Mouse (Mus musculus) layer of hippocampus, postnatal 25 days (tissue): ENCODE measurements at regions not wholly inside any gene's neighbourhood (a gene's known extent, or its start where the extent isn't known, plus 50 kb on each side); places are given as distances from the start of the nearest gene placed in this dataset.
A peak's percentile ranks its signal among the peaks of the same experiment; 100 is the strongest.

Source experiments
- DNase-seq, 2 experiments: peaks; one replicate each; pipeline ENCODE4 v3.0.0; 2022; ENCODE audit warnings: mixed read lengths in 2 of 2, low spot score in 1 of 2; ENCODE audit errors: extremely low spot score in 1 of 2

- peak; percentile 39 to 81 for DNase-seq
These were observed 108.4 kb upstream of the Spata13 start for GRCm38 (mm10) chr14:60525284-60525962.

GRCm38 (mm10) chr14:60525979-60526378, 107.8 kb upstream of the Spata13 start:
- no peak for DNase-seq

GRCm38 (mm10) chr14:60526832-60527231, 107.0 kb upstream of the Spata13 start:
- DNase-seq, result no peak

DNA sequence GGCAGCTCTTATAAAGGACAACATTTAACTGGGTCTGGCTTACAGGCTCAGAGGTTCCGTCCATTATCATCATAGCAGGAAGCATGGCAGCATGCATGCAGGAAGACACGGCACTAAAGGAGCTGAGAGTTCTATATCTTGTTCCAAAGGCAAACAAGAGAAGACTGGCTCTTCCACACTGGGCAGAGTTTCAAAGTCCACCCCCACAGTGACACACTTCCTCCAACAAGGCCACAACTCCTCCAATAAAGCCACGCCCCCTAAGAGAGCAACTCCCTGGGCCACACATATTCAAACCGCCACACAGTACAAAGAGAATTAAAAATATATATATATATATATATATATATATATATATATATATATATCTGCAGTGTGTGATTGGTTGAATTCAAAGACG, 105.8 kb upstream of the Spata13 start:
- DNase-seq, result no peak

DNA sequence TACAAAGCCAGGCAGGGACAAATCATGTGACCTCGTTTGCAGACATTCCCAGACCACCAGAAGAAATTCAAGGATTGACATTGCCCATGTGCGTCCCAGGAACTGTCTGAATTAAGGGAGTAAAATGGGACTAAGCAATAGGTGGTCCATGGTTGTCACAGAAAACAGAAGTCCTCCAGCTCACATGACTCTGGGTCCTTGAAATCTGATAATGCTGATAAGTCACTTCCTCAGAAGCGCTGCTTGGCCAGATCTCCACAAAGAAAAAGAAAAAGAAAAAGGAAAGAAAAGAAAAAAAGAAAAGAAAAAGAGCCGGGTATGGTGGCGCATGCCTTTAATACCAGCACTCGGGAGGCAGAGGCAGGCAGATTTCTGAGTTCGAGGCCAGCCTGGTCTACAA, 105.3 kb upstream of the Spata13 start:
- DNase-seq, result no peak

DNA sequence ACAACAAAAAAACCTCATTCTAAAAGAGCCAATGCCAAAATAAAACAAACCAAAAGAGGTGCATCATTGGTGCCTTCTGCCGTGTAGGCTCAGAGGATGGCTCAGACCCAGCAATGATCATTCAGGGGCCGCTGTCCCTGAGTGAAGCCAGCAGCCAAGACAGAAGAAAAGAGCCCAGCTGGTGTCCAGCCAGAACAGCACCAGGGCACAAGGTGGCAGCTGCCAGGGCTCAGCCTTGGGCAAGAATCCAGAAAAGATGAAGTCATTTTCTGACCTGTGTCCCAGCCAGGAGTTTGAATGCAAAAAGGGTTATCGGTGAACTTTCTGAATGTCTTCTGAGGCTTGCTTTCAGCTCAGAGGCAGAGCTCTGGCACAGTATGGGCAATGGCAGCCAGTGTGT, 104.8 kb upstream of the Spata13 start:
- DNase-seq, result peak in 1 of 2 experiments; percentile 20

- no peak for DNase-seq
These were observed 104.0 kb upstream of the Spata13 start for GRCm38 (mm10) chr14:60529646-60530347.

DNA sequence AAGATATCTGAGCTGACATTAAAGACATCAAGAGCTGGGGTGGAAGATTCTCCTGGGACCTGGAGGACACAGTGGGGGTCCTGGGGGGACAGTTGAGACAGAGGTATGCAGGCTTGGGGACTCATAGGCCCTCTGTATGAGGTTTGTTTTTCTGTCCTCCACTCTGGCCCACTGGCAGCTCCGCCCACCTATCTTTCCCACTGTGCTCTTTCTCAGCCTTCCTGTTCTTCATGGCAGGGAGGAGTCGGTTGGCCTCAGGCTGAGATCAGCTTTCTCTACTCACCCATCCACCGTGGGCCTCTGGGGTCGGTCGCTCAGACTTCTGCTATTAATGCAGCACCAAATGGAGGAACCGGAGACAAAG, 103.5 kb upstream of the Spata13 start:
- DNase-seq, result no peak

DNA sequence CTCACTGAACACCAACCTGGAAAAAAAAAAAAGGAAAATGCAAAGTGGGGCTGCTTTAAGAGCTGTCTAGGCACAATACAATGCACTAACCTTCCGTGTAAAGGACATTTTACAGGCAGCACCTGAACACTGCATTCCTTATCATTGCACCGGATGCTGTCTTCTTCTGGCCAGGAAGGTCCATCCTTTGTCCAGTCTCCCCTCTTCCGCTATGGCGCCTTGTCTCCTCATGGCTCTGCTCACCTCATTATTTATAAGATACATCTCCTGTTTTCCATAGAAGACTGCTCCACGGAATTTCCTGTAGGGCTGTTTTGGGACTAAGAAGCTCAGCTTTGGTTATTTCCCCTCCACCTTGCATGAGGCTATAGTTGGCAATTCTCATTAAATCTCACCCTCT, 102.8 kb upstream of the Spata13 start:
- DNase-seq, result no peak

DNA sequence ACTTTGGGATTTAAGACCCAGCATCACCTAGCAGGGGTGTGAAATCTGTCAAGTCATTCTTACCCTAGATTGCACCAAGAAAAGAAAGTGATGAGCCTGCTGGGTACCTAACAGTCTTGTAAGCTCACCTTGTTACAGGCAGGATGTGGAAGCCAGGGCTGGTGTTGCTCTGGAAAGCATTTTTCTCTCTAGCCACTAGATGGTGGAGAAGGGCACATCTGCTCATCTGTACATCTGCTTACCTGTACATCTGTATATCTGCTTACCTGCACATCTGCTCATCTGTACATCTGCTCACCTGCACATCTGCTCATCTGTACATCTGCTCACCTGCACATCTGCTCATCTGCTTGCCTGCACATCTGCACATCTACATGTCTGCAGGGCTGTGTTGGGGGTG, 102.0 kb upstream of the Spata13 start:
- DNase-seq, result no peak

DNA sequence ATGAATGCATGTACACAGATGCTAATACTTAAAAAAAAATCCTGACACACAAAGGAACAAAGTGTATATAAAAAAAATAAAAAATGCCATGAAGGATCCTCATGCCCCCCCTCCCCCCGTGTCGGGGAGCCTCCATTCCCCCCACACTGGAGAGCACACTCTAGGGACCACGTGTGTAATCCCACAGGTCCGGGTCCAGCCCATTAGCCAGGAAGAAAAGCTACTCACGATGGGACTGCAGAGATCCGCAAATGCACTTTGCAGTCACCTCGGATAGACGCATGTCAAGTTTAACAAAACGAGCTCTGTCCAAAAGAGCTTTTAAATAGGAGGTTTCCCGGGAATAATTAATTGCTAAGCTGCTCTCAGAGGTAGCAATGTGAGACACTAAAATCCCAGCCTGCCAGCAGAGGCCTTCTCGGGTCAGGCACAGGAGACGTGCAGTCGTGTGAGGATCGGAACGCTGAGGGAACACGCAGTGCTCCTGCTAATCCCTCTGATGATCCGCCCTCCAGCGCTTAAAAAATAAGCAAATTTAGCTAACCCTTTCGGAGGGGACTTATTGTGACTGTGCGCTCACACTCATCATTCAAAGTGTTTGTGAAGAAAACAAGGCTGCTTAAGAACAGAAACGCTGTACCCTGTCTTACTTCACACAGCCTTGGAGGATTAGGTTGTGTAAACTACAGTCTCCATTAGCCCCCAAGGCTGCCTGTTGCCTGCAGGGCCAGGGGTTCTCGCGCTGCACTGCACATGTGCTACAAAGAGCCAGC, 100.2 kb upstream of the Spata13 start:
- no peak for DNase-seq

GRCm38 (mm10) chr14:60539040-60539439, 94.8 kb upstream of the Spata13 start:
- DNase-seq, result no peak

DNA sequence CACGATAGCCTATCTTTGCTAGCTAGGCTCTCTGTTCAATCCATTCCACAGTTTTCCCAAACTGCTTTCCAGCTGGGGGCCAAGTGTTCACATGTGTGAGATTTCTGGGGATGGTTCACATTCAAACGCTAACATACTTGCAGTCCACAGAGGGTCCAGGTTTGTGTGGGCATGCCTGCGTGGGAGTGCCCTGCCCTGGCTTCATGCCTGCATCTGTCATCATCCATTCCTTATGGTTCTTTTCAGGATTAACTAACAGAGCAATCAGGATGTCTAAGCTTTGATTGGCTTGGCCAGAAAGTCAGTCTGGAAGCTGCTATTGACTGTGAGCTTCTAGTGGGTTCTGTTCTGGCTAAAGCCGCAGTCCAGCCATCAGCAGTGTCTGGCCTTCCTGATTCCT, 93.7 kb upstream of the Spata13 start:
- no peak for DNase-seq

- no peak for DNase-seq
These were observed 92.2 kb upstream of the Spata13 start for GRCm38 (mm10) chr14:60541596-60541995.

- no peak for DNase-seq
These were observed 89.0 kb upstream of the Spata13 start for GRCm38 (mm10) chr14:60544767-60545166.

DNA sequence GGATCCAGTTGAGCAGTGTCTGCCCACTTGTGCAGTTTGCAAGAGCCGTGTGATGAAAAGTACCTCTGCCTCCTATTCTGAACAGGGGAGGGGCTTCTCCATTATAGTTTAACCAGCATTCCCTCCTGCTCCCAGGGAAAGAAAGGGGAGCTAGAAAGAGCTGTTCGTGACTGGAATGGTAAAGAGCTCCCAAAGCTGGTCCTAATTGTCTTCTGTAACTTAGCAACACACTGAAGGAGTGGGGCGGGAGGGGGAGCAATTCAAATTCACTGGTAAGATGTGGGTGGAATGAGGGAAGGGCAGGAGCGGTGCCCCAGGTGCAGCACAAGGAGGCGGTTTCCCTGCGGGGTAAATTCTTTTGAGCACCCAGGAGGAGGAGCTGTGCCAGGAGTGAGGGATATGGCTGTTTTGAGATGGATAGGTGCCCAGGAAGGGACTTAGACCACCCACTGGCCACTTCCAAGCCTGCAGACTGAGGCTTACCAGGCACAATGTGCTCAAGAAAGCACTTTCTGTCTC, 79.5 kb upstream of the Spata13 start:
- peak; percentile 40 to 44 for DNase-seq

- no peak for DNase-seq
These were observed 77.3 kb upstream of the Spata13 start for GRCm38 (mm10) chr14:60556541-60556940.

- no peak for DNase-seq
These were observed 76.8 kb upstream of the Spata13 start for GRCm38 (mm10) chr14:60557020-60557419.

- DNase-seq, result no peak
These were observed 74.4 kb upstream of the Spata13 start for GRCm38 (mm10) chr14:60559376-60559775.

DNA sequence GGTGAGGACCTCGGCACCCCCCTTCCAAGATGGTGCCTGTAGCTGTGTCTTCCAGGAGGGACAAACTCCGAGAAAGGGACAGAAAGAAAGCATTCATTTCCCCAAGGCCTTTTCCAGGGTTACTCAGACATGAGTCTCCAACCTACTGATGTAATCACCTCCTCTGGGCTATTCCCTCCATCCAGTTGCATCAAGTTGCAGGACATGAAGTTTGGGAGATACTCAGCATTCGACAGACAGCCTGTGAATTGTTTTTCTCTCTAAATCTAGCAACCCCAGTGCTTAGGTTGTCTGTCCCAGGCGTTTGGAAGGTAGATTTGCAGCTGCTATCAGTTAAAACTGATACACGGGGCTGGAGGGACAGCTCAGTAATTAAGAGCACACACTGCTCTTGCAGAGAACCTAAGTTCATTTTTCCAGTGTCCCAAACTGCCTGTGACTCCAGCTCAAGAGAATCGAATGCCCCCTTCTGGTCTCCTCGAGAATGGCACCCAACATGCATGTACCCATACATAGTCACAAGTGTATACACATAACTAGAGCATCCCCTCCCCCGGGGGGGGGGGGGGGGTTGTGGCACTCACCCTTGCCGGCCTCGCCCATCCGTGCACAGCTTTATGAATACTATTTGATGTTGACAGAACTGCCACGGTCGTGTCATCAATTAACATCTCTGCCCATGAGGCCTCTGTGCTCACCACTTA, 73.8 kb upstream of the Spata13 start:
- no peak for DNase-seq

- no peak for DNase-seq
These were observed 57.5 kb upstream of the Spata13 start for GRCm38 (mm10) chr14:60576281-60576680.
